Mouse (Mus musculus): ENCODE results near the gene Aanat.

GRCm38 (mm10) chr11:116550748-116551147 lies 35.5 kb upstream of the Aanat start:
- TF ChIP-seq CTCF (IDR thresholded peaks at IDR 0.05; ENCODE audit: low read depth) (no peak), EP300 (IDR thresholded peaks at IDR 0.05; ENCODE audit: low read depth) (no peak)

All from liver, postnatal 0 days (tissue).